ENCODE assay signal across 15 mouse cellular contexts in genomic region chr14:23237376-23237775, GRCm38 (mm10).
DNase-seq lines count a peak whose midpoint lies in the region; ATAC-seq lines count a peak whose summit lies in the region.
"Had no signal": no experiment of that assay in that cellular context is flagged by ENCODE, and none has a peak within 500 bp of the region (broad histone marks: within the 10 kb centered on the region; RNA-seq: fewer than 3 reads in every experiment).

No protein-coding gene starts in this region.

- ATAC-seq in erythroid progenitor cell, adult 5-6 weeks (replicated peaks; ENCODE audit: low FRiP score, poor library complexity, severe bottlenecking), result no peak
- ATAC-seq: intestine, postnatal 0 days; midbrain, embryonic 15.5 days had no signal

- DNase-seq in adrenal gland, adult 8-10 months, result peak; percentile 7
- DNase-seq in adrenal gland, postnatal 4 days (ENCODE audit: low spot score in 2 of 2), result no peak
- DNase-seq in MN1 (ENCODE audit: low spot score), result peak; percentile 8
- DNase-seq in brain, adult 2 months (ENCODE audit: low read depth, low spot score), result peak; percentile 17
- DNase-seq in heart, postnatal 10 days, result peak; percentile 72 to 83
- no peak for DNase-seq in left cerebral cortex, adult 8-10 months (ENCODE audit: low spot score in 2 of 2)
- no peak for DNase-seq in spleen, postnatal 10 days (ENCODE audit: low spot score in 2 of 2)
- DNase-seq: cerebellum, adult 2 months; kidney, postnatal 10 days; lung, embryonic 14.5 days; right cerebral cortex, postnatal 14 days; thymus, adult 18-20 months had no signal

- intact Hi-C loops in heart, postnatal 10 days (cut with DNase I), result no loop called here

Comparison
In these comparisons a context has a peak if more than half of its experiments do, and no peak if none do; other contexts are left out.
1. DNase-seq: peak in adrenal gland, adult 8-10 months (single experiment), MN1 (single experiment), brain, adult 2 months (single experiment) and heart, postnatal 10 days (2 of 2); none in adrenal gland, postnatal 4 days (0 of 2), left cerebral cortex, adult 8-10 months (0 of 2) and spleen, postnatal 10 days (0 of 2).